Mouse (Mus musculus): ENCODE results near the gene Gm21310. TPM values are rescaled to one million over a fixed set of nuclear protein-coding genes. Genes with fewer than 3 reads are reported as not detected.

Gm21310 gene
- polyA plus RNA-seq (2015; fragmentation: Nextera tagmentation; extraction: Ambion mirVana) = not detected in 2 replicates

DNA sequence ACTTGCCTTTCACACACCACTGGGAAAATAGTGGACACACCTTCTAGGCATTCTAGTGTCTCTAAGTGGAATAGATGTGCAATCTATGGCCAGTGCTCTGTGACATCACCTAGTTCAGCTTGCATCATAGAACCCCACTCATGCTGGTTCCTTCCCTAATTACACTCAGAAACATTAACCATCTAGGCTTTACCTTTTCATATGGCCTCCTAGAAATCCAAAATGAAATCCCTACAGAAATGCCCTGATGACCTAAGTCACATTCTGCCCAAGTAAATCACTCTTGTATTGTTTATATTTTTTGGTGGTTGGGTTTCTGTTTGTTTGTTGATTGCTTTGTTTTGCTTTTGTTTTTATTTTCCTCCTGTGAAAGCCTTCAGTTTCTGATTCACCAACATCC is at the start of gene Gm21310:
Gene Gm21310 (minus strand): TSS at position 101 of the 400 bp plus-strand sequence.

Other genes starting within 250 kb of the Gm21310 start
- not detected in 2 replicates for gene Gm20834, start 177.4 kb upstream of the Gm21310 start, polyA plus RNA-seq (2015; fragmentation: Nextera tagmentation; extraction: Ambion mirVana)